Mouse (Mus musculus) C2C12 (cell line): ENCODE data around the gene Gm42791. TPM values are rescaled to one million over a fixed set of nuclear protein-coding genes. Genes with fewer than 3 reads are reported as not detected.

Source experiments
- H3K27me3 ChIP-seq: one replicate; pipeline ENCODE4 v1.6.1; 2011; ENCODE audit not compliant: control insufficient read depth, insufficient read depth, insufficient read length
- H3K36me3 ChIP-seq: one replicate; pipeline ENCODE4 v1.6.1; 2011; ENCODE audit not compliant: control insufficient read depth, insufficient read depth
- H3K4me3 ChIP-seq: one replicate; pipeline ENCODE4 v1.5.1; 2011; ENCODE audit warnings: mild to moderate bottlenecking, control low read depth; ENCODE audit not compliant: poor library complexity, insufficient read depth, severe bottlenecking
- H3K79me2 ChIP-seq: one replicate; pipeline ENCODE4 v1.6.1; 2011; ENCODE audit not compliant: control insufficient read depth, insufficient read depth
- H3K79me3 ChIP-seq: one replicate; pipeline ENCODE4 v1.6.1; 2011; ENCODE audit warnings: low read depth, control low read depth
- H3ac ChIP-seq: one replicate; pipeline ENCODE3; 2011; ENCODE audit warnings: low read depth; ENCODE audit not compliant: control insufficient read depth, insufficient read length
- CEBPB ChIP-seq: IDR thresholded peaks from one replicate; pipeline ENCODE4 v1.6.1; 2011; ENCODE audit warnings: low read depth, mild to moderate bottlenecking, control low read depth, moderate library complexity
- CTCF ChIP-seq: IDR thresholded peaks from one replicate; pipeline ENCODE4 v1.5.1; 2011; ENCODE audit not compliant: control insufficient read depth, insufficient read depth, insufficient read length
- FOSL1 ChIP-seq: IDR thresholded peaks from one replicate; pipeline ENCODE4 v1.8.0; 2011; ENCODE audit warnings: mild to moderate bottlenecking, low read length; ENCODE audit not compliant: poor library complexity, insufficient read depth, severe bottlenecking
- MAX ChIP-seq: IDR thresholded peaks from one replicate; pipeline ENCODE4 v1.6.1; 2011; ENCODE audit warnings: mild to moderate bottlenecking, control low read depth
- MYOD1 ChIP-seq: IDR thresholded peaks from one replicate; pipeline ENCODE4 v1.6.1; 2011; ENCODE audit warnings: low read depth; ENCODE audit not compliant: control insufficient read depth, insufficient read length
- MYOG ChIP-seq: IDR thresholded peaks from one replicate; pipeline ENCODE4 v1.6.1; 2011; ENCODE audit not compliant: control insufficient read depth, insufficient read length; ENCODE audit errors: extremely low read depth
- USF1 ChIP-seq: IDR thresholded peaks from one replicate; pipeline ENCODE4 v1.6.1; 2011; ENCODE audit warnings: low read depth, mild to moderate bottlenecking, control low read depth, moderate library complexity
- polyA plus RNA-seq: library from polyadenylated mRNA; unstranded; fragments of >200 nt; fragmentation: generic; extraction: Trizol; gene quantifications from one replicate; pipeline ENCODE4 v1.2.1, GENCODE M21; 2012; ENCODE audit warnings: missing spikeins

Gene Gm42791
- polyA plus RNA-seq, 1 experiment, result not detected

DNA sequence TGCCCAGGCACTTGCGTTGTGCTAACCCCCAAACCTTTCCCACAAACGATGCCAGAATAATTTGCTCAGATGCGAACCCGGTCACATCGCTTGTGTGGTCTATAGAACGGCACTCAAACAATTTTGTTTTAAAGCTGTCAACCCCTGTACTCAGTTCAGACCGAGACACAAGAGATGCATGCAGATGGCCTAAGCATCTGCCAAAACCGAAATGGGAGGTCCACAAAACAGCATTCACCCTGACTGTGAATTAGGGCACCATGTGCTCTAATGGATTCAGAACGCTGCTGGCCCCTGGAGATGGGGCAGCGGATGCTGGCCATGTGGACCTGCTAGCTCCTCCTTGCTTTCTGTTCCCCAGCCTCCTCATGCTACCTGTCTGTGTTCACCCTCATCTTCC, 53.1 kb downstream of the Gm42791 start:
- no peak overlapping the region for H3K4me3 ChIP-seq
- no peaks in the 10 kb centered on the region for H3K79me2 ChIP-seq
- TF ChIP-seq MYOD1 (no peak), FOSL1 (no peak), MAX (no peak), CTCF (no peak), USF1 (no peak), MYOG (no peak), CEBPB (no peak)
- no peak overlapping the region for H3ac ChIP-seq
- H3K36me3 ChIP-seq, result no peaks in the 10 kb centered on the region
- no peaks in the 10 kb centered on the region for H3K27me3 ChIP-seq
- no peaks in the 10 kb centered on the region for H3K79me3 ChIP-seq

DNA sequence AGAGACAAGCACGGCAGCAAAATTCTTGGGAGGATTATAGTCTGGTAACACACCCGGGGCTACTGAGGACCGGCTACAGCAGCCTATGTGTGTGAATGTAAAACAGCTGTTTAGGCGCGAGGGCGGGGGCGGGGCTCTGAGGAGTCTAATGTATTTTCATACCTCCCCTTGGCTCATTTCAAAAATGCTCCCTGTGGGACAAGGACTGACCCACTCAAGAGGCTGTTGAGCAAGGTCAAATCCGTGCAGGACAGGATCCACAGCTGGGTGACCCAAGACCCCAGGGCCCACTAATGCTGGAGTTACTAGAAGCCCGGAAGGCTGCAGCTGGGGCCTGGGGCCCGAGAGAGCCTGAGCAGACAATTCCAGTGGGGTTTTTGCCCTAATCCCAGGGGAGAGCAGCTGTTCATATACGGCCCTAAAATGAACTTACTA, 55.0 kb downstream of the Gm42791 start:
- Histone ChIP-seq H3K27me3 (no peaks in the 10 kb centered on the region), H3K79me3 (no peaks in the 10 kb centered on the region), H3ac (no peak overlapping the region), H3K4me3 (no peak overlapping the region), H3K36me3 (no peaks in the 10 kb centered on the region), H3K79me2 (no peaks in the 10 kb centered on the region)
- TF ChIP-seq USF1, result no peak
- no peak for TF ChIP-seq MYOG

DNA sequence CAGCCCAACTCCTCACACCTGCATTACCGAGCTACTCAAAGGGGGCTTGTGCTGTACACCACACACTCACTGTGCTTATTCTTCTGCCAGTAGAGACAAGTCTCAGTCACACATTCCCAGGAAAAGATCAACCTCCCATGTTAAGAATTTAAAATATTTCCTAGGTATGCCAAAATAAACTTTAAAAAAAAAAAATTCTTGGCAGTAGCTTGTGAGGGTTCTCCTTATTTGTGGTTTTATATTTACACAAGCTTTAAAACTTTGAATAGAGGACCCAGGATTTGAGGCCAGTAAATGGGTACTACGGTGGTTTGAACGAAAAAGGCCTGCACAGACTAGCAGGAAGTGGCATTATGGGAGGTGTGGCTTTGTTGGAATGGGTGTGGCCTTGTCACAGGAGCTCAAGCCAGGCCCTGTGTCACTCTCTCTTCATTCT, 58.4 kb downstream of the Gm42791 start:
- Histone ChIP-seq H3K79me2 (no peaks in the 10 kb centered on the region), H3K36me3 (no peaks in the 10 kb centered on the region), H3K27me3 (no peaks in the 10 kb centered on the region), H3ac (no peak overlapping the region), H3K4me3 (no peak overlapping the region), H3K79me3 (no peaks in the 10 kb centered on the region)
- TF ChIP-seq MYOD1 (no peak), FOSL1 (no peak), USF1 (no peak), CEBPB (no peak), CTCF (no peak), MYOG (no peak), MAX (no peak)

DNA sequence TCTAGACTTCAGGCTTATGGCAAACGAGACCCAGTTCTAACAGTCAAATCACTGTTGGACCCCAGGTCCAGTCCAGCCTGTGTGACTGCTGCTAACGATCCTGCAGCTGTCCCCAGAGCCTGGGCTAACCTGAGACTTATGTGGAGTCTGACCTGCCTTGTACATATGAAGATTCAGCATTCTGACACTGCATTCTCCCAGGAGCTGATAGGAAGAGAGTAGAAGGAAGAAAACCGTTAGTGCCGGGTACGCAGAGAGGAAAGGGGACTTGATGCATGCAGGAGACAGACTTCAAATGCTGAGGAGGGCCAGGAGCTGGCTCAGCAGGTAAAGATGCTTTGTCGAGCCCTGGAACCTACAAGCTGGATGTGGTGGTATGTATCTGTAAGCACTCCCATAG, 59.1 kb downstream of the Gm42791 start:
- Histone ChIP-seq H3K36me3 (no peaks in the 10 kb centered on the region), H3K27me3 (no peaks in the 10 kb centered on the region), H3K79me2 (no peaks in the 10 kb centered on the region), H3K79me3 (no peaks in the 10 kb centered on the region), H3K4me3 (no peak overlapping the region), H3ac (no peak overlapping the region)
- TF ChIP-seq CEBPB (no peak), FOSL1 (no peak), MYOD1 (no peak), USF1 (no peak), MAX (no peak), MYOG (no peak), CTCF (no peak)

DNA sequence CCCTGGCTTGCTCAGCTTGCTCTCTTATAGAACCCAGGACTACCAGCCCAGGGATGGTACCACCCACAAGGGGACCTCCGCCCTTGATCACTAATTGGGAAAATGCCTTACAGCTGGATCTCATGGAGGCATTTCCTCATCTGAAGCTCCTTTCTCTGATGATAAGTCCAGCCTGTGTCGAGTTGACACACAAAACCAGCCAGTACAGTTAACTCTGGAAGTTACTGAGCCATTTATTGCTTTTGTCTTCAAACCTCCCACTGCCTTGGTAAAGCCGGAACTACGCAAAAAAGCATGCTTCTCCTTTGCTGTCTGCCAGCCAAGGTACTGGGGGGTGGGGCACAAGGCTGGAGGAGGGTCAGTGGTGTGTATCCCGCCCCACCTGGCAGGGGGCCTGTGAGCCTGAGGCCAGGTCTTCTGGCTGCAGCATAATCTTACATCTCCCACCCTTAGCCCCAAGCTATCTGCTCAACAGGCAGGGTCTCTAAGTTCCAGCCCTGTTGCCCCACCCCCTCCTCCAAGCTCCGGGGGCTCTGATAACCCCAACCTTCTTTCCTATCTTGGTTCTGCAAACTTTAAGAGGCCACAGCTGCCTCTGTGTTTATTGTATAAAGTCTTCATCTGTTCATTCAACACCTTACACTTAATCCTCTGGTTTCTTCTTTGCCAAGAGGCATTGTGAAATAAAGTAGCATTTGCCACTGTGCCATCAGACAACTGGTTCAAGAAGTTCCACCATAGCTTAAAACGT, 59.7 kb downstream of the Gm42791 start:
- Histone ChIP-seq H3K27me3 (no peaks in the 10 kb centered on the region), H3ac (no peak overlapping the region), H3K79me2 (no peaks in the 10 kb centered on the region), H3K4me3 (no peak overlapping the region), H3K79me3 (no peaks in the 10 kb centered on the region), H3K36me3 (no peaks in the 10 kb centered on the region)
- TF ChIP-seq CTCF (no peak), FOSL1 (no peak), MYOG (no peak)

DNA sequence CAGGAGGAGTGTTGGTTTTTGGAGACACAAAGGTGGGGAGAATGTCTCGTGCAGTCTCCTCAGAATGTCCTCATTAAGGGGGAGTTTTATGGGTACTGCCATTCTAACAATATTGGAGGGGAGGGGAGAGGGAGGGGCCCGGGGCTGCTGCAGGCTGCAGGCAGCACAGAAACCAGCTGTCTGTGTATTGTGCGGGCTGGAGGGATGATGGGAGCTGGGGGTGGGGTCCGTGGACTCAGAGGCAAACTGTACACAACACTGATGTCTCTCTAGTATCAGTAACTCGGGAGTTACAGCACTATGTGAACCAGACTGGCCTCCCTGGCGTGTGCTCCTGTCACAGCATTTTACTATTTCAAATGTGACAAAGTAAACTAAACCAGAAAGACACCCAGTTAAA, 60.5 kb downstream of the Gm42791 start:
- H3K4me3 ChIP-seq, result no peak overlapping the region
- H3ac ChIP-seq, result no peak overlapping the region
- no peaks in the 10 kb centered on the region for H3K36me3 ChIP-seq
- H3K79me2 ChIP-seq, result no peaks in the 10 kb centered on the region
- H3K27me3 ChIP-seq, result no peaks in the 10 kb centered on the region
- no peaks in the 10 kb centered on the region for H3K79me3 ChIP-seq
- no peak for TF ChIP-seq MYOG
- no peak for TF ChIP-seq USF1
- TF ChIP-seq MYOD1, result no peak
- TF ChIP-seq FOSL1, result no peak
- no peak for TF ChIP-seq CTCF
- TF ChIP-seq CEBPB, result no peak
- TF ChIP-seq MAX, result no peak
